In the genomic region with DNA sequence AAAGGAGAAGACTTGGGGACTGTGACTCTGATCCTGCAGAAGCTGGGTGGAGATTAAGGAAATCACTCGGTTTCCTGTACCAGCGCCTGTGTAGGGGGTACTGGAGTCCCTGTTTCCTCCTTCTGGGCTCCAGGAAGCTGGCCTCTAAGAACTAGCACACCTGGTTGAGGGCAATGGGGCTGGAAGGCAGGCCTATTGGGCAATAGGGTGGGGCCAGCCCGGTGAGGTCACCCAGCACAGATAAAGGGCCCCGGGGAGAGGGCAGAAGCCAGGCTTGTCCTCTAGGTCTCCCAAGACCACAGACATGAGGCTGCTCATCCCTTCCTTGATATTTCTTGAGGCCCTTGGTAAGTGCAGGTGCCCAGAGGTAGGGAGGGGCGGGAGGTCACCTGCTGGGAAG, we compare ENCODE assay signal across 16 mouse cellular contexts. TPM values are rescaled to one million over a fixed set of nuclear protein-coding genes. Genes with fewer than 3 reads are reported as not detected.
DNase-seq lines count a peak whose midpoint lies in the region; ATAC-seq and TF ChIP-seq lines count a peak whose summit lies in the region.
"Had no signal": no experiment of that assay in that cellular context is flagged by ENCODE, and none has a peak within 500 bp of the region (broad histone marks: within the 10 kb centered on the region; RNA-seq: fewer than 3 reads in every experiment).

TSS of gene Ltf (plus strand) at position 250 of the 400 bp plus-strand sequence.

- TF ChIP-seq CTCF in spleen, adult 2 months (IDR thresholded peaks at IDR 0.05; ENCODE audit: extremely low read depth, insufficient read depth, insufficient read length, insufficient replicate concordance), result no peak

- H3K4me2 ChIP-seq in intestine, embryonic 14.5 days (ENCODE audit: low read length), result no peak within 1 kb of the TSS
- no peak within 1 kb of the TSS for H3K4me2 ChIP-seq in liver, embryonic 16.5 days (ENCODE audit: low read depth, low read length)
- H3K4me2 ChIP-seq in forebrain, embryonic 13.5 days, result no peak within 1 kb of the TSS
- H3K4me2 ChIP-seq: limb, embryonic 15.5 days; midbrain, embryonic 12.5 days; neural tube, embryonic 12.5 days had no signal

- peak; percentile 72 for ATAC-seq in intestine, embryonic 14.5 days (replicated peaks; ENCODE audit: low FRiP score, low TSS enrichment, low read depth)
- ATAC-seq in liver, embryonic 16.5 days (ENCODE audit: low read depth), result peak; percentile 66; the same call in 1 of the 2 replicates
- ATAC-seq in forebrain, embryonic 13.5 days, result no peak
- ATAC-seq: Patski had no signal

- no peaks in the 10 kb centered on the region for H3K4me1 ChIP-seq in spleen, adult 2 months (ENCODE audit: control insufficient read depth, insufficient read depth, insufficient read length)
- H3K4me1 ChIP-seq in intestine, embryonic 14.5 days (replicated peaks; ENCODE audit: control insufficient read depth, insufficient read depth, low read length), result no peaks in the 10 kb centered on the region
- peaks cover 2% of the 10 kb centered on the region; the same call in 1 of the 2 replicates for H3K4me1 ChIP-seq in liver, embryonic 16.5 days (ENCODE audit: control insufficient read depth, low read depth, low read length)
- no peaks in the 10 kb centered on the region for H3K4me1 ChIP-seq in forebrain, embryonic 13.5 days
- H3K4me1 ChIP-seq: limb, embryonic 15.5 days; midbrain, embryonic 12.5 days; neural tube, embryonic 12.5 days had no signal

- WGBS in spleen, adult 2 months, result 31% methylated on average over 5 of the region's 5 CpGs
- 74% methylated on average over 5 of the region's 5 CpGs for WGBS in intestine, embryonic 14.5 days
- WGBS in liver, embryonic 16.5 days (ENCODE audit: insufficient replicate concordance), result 24% methylated on average over 5 of the region's 5 CpGs
- WGBS in forebrain, embryonic 13.5 days, result 83% methylated on average over 5 of the region's 5 CpGs

- no peak within 1 kb of the TSS for H3K9ac ChIP-seq in intestine, embryonic 14.5 days (ENCODE audit: low read length)
- no peak within 1 kb of the TSS for H3K9ac ChIP-seq in liver, embryonic 16.5 days (ENCODE audit: low read depth, low read length)
- no peak within 1 kb of the TSS for H3K9ac ChIP-seq in forebrain, embryonic 13.5 days
- H3K9ac ChIP-seq: limb, embryonic 15.5 days; midbrain, embryonic 12.5 days; neural tube, embryonic 12.5 days had no signal

- no peaks in the 10 kb centered on the region for H3K27me3 ChIP-seq in spleen, adult 2 months (ENCODE audit: control insufficient read depth, insufficient read depth, low read length)
- H3K27me3 ChIP-seq in intestine, embryonic 14.5 days (replicated peaks; ENCODE audit: control insufficient read depth, insufficient read depth, low read length), result no peaks in the 10 kb centered on the region
- no peaks in the 10 kb centered on the region for H3K27me3 ChIP-seq in liver, embryonic 16.5 days (ENCODE audit: control insufficient read depth, insufficient read depth, low read depth, low read length)
- H3K27me3 ChIP-seq in forebrain, embryonic 13.5 days, result no peaks in the 10 kb centered on the region
- H3K27me3 ChIP-seq: limb, embryonic 15.5 days; midbrain, embryonic 12.5 days; neural tube, embryonic 12.5 days; Patski had no signal

- no peak for TF ChIP-seq POLR2A in spleen, adult 2 months (IDR thresholded peaks at IDR 0.05; ENCODE audit: low read depth, low read length)

- no peaks in the 10 kb centered on the region for H3K9me3 ChIP-seq in intestine, embryonic 14.5 days (ENCODE audit: control insufficient read depth, low read length)
- no peaks in the 10 kb centered on the region for H3K9me3 ChIP-seq in liver, embryonic 16.5 days (replicated peaks; ENCODE audit: control insufficient read depth, low read length)
- H3K9me3 ChIP-seq in forebrain, embryonic 13.5 days (replicated peaks), result no peaks in the 10 kb centered on the region
- H3K9me3 ChIP-seq: limb, embryonic 15.5 days; midbrain, embryonic 12.5 days; neural tube, embryonic 12.5 days had no signal

- no peak within 1 kb of the TSS for H3K27ac ChIP-seq in spleen, adult 2 months (ENCODE audit: insufficient read depth, low read length)
- no peak within 1 kb of the TSS for H3K27ac ChIP-seq in intestine, embryonic 14.5 days (ENCODE audit: low read depth)
- H3K27ac ChIP-seq in liver, embryonic 16.5 days (ENCODE audit: low read length), result no peak within 1 kb of the TSS
- H3K27ac ChIP-seq in forebrain, embryonic 13.5 days, result no peak within 1 kb of the TSS
- H3K27ac ChIP-seq: left cerebral cortex, adult 2 months; limb, embryonic 15.5 days; midbrain, embryonic 12.5 days; neural tube, embryonic 12.5 days had no signal

- no peaks in the 10 kb centered on the region for H3K36me3 ChIP-seq in spleen, adult 2 months (ENCODE audit: control insufficient read depth, insufficient read depth, low read length)
- no peaks in the 10 kb centered on the region for H3K36me3 ChIP-seq in intestine, embryonic 14.5 days (ENCODE audit: control insufficient read depth, insufficient read depth, low read length)
- no peaks in the 10 kb centered on the region for H3K36me3 ChIP-seq in liver, embryonic 16.5 days (ENCODE audit: control insufficient read depth, insufficient read depth)
- no peaks in the 10 kb centered on the region for H3K36me3 ChIP-seq in forebrain, embryonic 13.5 days (ENCODE audit: poor library complexity, severe bottlenecking)
- H3K36me3 ChIP-seq: limb, embryonic 15.5 days; midbrain, embryonic 12.5 days; neural tube, embryonic 12.5 days had no signal

- DNase-seq in spleen, adult 2 months (ENCODE audit: low read depth in 1 of 2, low spot score in 2 of 2), result no peak
- no peak for DNase-seq in spleen, adult 12 weeks (ENCODE audit: low spot score)
- DNase-seq in intestine, embryonic 14.5 days (ENCODE audit: low spot score), result no peak
- DNase-seq in gastrocnemius, postnatal 10 days, result no peak
- DNase-seq in gastrocnemius, adult 8-10 months (ENCODE audit: low spot score in 2 of 2), result no peak
- DNase-seq: kidney, adult 18-20 months; retina, postnatal 1 day had no signal

- no peak within 1 kb of the TSS for H3K4me3 ChIP-seq in spleen, adult 2 months (ENCODE audit: extremely low read depth, insufficient read depth, insufficient read length)
- H3K4me3 ChIP-seq in intestine, embryonic 14.5 days (ENCODE audit: low read depth, low read length), result no peak within 1 kb of the TSS
- peak within 1 kb of the TSS; percentile 3; the same call in 1 of the 2 replicates for H3K4me3 ChIP-seq in liver, embryonic 16.5 days (ENCODE audit: low read depth, low read length)
- H3K4me3 ChIP-seq in forebrain, embryonic 13.5 days, result no peak within 1 kb of the TSS
- H3K4me3 ChIP-seq: left cerebral cortex, adult 2 months; limb, embryonic 15.5 days; midbrain, embryonic 12.5 days; neural tube, embryonic 12.5 days had no signal

RNA-seq across cellular contexts. Expression of gene Ltf, which starts in this region (rescaled TPM):
- 12.3 and 14.1 TPM in 2 replicates for polyA plus RNA-seq in spleen, adult 2 months (2012; rRNA removed)
- polyA plus RNA-seq in intestine, embryonic 14.5 days (2014; fragmentation: Nextera tagmentation; extraction: Ambion mirVana), result 1.5 and 1.6 TPM in 2 replicates
- 173 and 211 TPM in 2 replicates for polyA plus RNA-seq in liver, embryonic 16.5 days (2015; fragmentation: Nextera tagmentation; extraction: Ambion mirVana)
- polyA plus RNA-seq in forebrain, embryonic 13.5 days (2015; fragmentation: Nextera tagmentation; extraction: Ambion mirVana), result 0.81 TPM in 1 of 2 replicates, not detected in the other
- total RNA-seq in gastrocnemius, postnatal 10 days (2021), result 10 to 100 TPM in 1 of 2 experiments, 1 to 10 TPM in 1; 1.1 to 10.1 TPM
- total RNA-seq in gastrocnemius, adult 8-10 months (2022), result not detected
- total RNA-seq: layer of hippocampus, adult 18-20 months had no signal
- polyA plus RNA-seq: hindbrain, embryonic 11.5 days had no signal

Comparison
In these comparisons a context has a peak if more than half of its experiments do, and no peak if none do; other contexts are left out.
1. RNA of gene Ltf (polyA plus RNA-seq): 173 to 211 TPM in liver, embryonic 16.5 days; 12.3 to 14.1 TPM in spleen, adult 2 months, 1.5 to 1.6 TPM in intestine, embryonic 14.5 days and 0.81 TPM in forebrain, embryonic 13.5 days; every median in the first group is over 10 times any median in the second.